Mouse (Mus musculus) brown adipose tissue, adult 24 weeks (tissue): ENCODE results near the gene Gnpat. TPM values are rescaled to one million over a fixed set of nuclear protein-coding genes. Genes with fewer than 3 reads are reported as not detected.

ENCODE experiments used
- H3K27ac ChIP-seq: fragments of 200-500 bp; replicated peaks from 2 replicates; pipeline ENCODE4 v1.5.1; 2012; ENCODE audit warnings: low read depth, mild to moderate bottlenecking, low read length
- H3K4me1 ChIP-seq: fragments of 200-500 bp; 2 replicates; pipeline ENCODE4 v1.6.1; 2012; ENCODE audit warnings: low read length, mixed read lengths; ENCODE audit not compliant: control insufficient read depth, insufficient read depth, insufficient read length
- H3K4me3 ChIP-seq: fragments of 200-500 bp; 2 replicates; pipeline ENCODE4 v1.5.1; 2012; ENCODE audit warnings: low read depth, mild to moderate bottlenecking, low read length, moderate library complexity; ENCODE audit not compliant: insufficient read depth
- polyA plus RNA-seq: library from polyadenylated mRNA; stranded (reverse); fragments of >200 nt; gene quantifications from 2 replicates; pipeline ENCODE4 v1.2.4, GENCODE M21; 2012; ENCODE audit not compliant: missing spikeins, insufficient read depth, insufficient read length

The Gnpat gene
- polyA plus RNA-seq, 1 experiment = 153 TPM

- H3K4me1 ChIP-seq = peaks cover 58% of the 10 kb centered on the region
- H3K4me3 ChIP-seq = no peak overlapping the region
- peak overlapping the region; percentile 18; the same call in 1 of the 2 replicates for H3K27ac ChIP-seq
Observed at GRCm38 (mm10) chr8:124930086-124930485, 67.3 kb downstream of the Gnpat start.

- no peak overlapping the region for H3K4me3 ChIP-seq
- peak overlapping the region; percentile 18; the same call in 1 of the 2 replicates for H3K27ac ChIP-seq
- peaks cover 59% of the 10 kb centered on the region for H3K4me1 ChIP-seq
Observed at GRCm38 (mm10) chr8:124930649-124931048, 67.8 kb downstream of the Gnpat start.

GRCm38 (mm10) chr8:124932435-124932834, 69.6 kb downstream of the Gnpat start:
- peak overlapping the region; percentile 14; the same call in 1 of the 2 replicates for H3K27ac ChIP-seq

GRCm38 (mm10) chr8:124935116-124935515, 72.3 kb downstream of the Gnpat start:
- Histone ChIP-seq H3K4me3 (no peak overlapping the region), H3K4me1 (peaks cover 39% of the 10 kb centered on the region), H3K27ac (peak overlapping the region; percentile 19; the same call in 1 of the 2 replicates)

More at GRCm38 (mm10) chr8:124932435-124932834, 69.6 kb downstream of the Gnpat start:
- Histone ChIP-seq H3K4me3 (no peak overlapping the region), H3K4me1 (peaks cover 53% of the 10 kb centered on the region)

GRCm38 (mm10) chr8:124936699-124937098, 73.9 kb downstream of the Gnpat start:
- H3K27ac ChIP-seq = peak overlapping the region; percentile 99
- H3K4me3 ChIP-seq = no peak overlapping the region
- H3K4me1 ChIP-seq = peaks cover 36% of the 10 kb centered on the region

GRCm38 (mm10) chr8:124937293-124937692, 74.5 kb downstream of the Gnpat start:
- Histone ChIP-seq H3K4me3 (no peak overlapping the region), H3K27ac (peak overlapping the region; percentile 99), H3K4me1 (peaks cover 35% of the 10 kb centered on the region)

Other genes starting within 250 kb of the Gnpat start
- 7.7 and 10.0 TPM in 2 replicates for gene 2310022B05Rik, start 199.7 kb upstream of the Gnpat start, polyA plus RNA-seq
- gene Ttc13, start 141.1 kb upstream of the Gnpat start, polyA plus RNA-seq = 13.4 and 18.6 TPM in 2 replicates
- gene Arv1, start 140.9 kb upstream of the Gnpat start, polyA plus RNA-seq = 5.6 and 9.2 TPM in 2 replicates
- 0.83 and 1.5 TPM in 2 replicates for gene Fam89a, start 111.2 kb upstream of the Gnpat start, polyA plus RNA-seq
- 7.1 and 8.0 TPM in 2 replicates for gene Trim67, start 69.9 kb upstream of the Gnpat start, polyA plus RNA-seq
- 12.9 and 17.1 TPM in 2 replicates for gene 2810004N23Rik, start 87 bp downstream of the Gnpat start, polyA plus RNA-seq
- 9.7 and 13.5 TPM in 2 replicates for gene Exoc8, start 34.7 kb downstream of the Gnpat start, polyA plus RNA-seq
- 10.2 and 14.9 TPM in 2 replicates for gene Sprtn, start 34.9 kb downstream of the Gnpat start, polyA plus RNA-seq
- gene Egln1, start 86.3 kb downstream of the Gnpat start, polyA plus RNA-seq = 134 and 142 TPM in 2 replicates
- gene Tsnax, start 150.0 kb downstream of the Gnpat start, polyA plus RNA-seq = 34.8 and 41.0 TPM in 2 replicates
- gene Disc1, start 191.2 kb downstream of the Gnpat start, polyA plus RNA-seq = 0.40 TPM in 1 of 2 replicates, not detected in the other